Mouse (Mus musculus): ENCODE results near the gene A730046J19Rik. TPM values are rescaled to one million over a fixed set of nuclear protein-coding genes. Genes with fewer than 3 reads are reported as not detected.

A730046J19Rik gene
- polyA plus RNA-seq (2015; fragmentation: Nextera tagmentation; extraction: Ambion mirVana) = 0.84 and 1.1 TPM in 2 replicates

DNA sequence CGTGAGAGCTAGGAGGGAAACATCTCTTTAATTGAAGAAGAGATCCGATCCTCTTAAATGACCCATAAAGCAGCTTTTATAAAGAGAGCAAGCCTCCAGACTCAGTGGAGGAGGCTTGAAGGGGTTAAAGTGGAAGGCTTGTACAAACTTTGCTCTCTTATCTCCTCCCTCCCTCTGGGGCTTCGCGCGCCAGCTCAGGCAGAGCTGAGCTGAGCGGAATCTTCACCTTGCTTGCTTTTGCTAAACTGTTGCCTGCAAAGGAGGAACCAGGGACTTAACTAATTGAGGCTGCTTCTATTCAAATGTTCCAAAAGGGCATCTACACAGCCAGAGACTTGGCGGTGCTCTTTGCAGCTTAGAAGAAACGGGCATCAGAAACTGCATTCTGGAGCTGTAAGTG is at the start of gene A730046J19Rik:
Gene A730046J19Rik, plus strand, starts transcription at position 173 of the 400 bp plus-strand sequence.
- Histone ChIP-seq H3K4me3 (replicated peaks) (peak within 1 kb of the TSS; percentile 13; the same call in 1 of the 2 replicates), H3K4me2 (peak within 1 kb of the TSS; percentile 40), H3K4me1 (no peaks in the 10 kb centered on the region), H3K9me3 (no peaks in the 10 kb centered on the region), H3K27me3 (replicated peaks) (no peaks in the 10 kb centered on the region), H3K9ac (no peak within 1 kb of the TSS), H3K27ac (no peak within 1 kb of the TSS), H3K36me3 (no peaks in the 10 kb centered on the region)
- WGBS = 24% methylated on average over 8 of the region's 8 CpGs
- ATAC-seq (ENCODE audit: insufficient read depth, low FRiP score, low read depth) = no peak

DNA sequence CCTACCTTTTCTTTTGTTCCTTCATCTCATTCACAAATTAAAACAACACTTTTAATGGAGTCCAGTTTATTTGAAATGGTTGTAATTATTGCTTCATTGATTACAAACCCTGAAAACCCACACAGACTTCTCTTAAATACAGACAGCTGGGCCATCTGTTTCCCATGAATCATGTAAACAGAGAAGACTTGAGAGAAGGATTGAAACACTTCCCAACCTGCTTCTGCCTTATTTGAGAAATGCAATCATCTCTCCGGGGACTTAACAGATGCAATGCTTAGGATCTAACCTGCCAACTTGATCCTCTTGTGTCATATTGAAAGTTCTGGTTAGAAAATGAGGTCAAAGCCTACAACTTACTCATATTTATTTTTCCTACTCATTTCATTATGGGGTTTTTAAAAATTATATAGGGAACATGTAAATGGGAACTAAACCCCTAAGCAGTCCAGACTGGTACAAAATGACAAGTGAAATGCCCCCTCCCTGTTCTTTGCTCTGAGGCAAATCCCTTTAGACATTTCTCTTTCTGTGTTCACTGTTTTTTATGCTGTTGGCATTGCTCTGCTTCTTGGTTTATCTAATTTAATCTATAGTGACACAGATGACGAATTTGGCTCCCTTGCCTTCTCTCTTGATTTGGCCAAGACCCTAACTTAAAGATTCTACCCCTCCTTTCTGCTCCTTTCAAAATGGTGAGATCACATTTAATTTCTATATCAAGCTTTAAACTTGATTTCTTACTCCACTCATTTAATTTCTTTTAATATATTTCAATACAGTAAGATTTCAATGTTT is 48.7 kb upstream of the A730046J19Rik start:
- no peak for ATAC-seq (ENCODE audit: insufficient read depth, low FRiP score, low read depth)
- WGBS = 48% methylated on average over 2 of the region's 2 CpGs
- H3K4me2 ChIP-seq = no peak overlapping the region

DNA sequence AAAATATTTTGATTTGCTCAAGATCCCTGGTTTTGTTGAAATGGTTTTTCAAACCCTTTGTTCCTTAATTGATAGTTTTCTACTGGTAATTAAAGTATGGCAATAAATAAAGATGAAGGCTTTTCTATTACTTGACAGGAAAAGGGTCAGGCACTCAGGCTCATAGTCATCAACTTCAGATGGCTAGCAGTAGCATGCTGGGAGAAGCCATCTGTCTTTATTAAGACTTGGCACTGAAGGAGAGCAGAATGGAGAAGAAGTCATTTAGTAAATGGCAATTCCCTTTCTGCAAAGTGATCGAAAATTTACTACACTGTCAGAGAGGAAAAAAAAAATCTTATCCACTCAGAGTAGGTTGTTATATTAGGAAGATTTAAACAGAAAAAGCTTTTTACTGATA is 17.2 kb upstream of the A730046J19Rik start:
- Histone ChIP-seq H3K4me2 (no peak overlapping the region), H3K4me3 (replicated peaks) (no peak overlapping the region), H3K27me3 (replicated peaks) (no peaks in the 10 kb centered on the region), H3K36me3 (no peaks in the 10 kb centered on the region), H3K9ac (no peak overlapping the region), H3K27ac (no peak overlapping the region), H3K9me3 (no peaks in the 10 kb centered on the region), H3K4me1 (no peaks in the 10 kb centered on the region)
- no peak for ATAC-seq (ENCODE audit: insufficient read depth, low FRiP score, low read depth)
- WGBS = 61% methylated on average over 1 of the region's 1 CpGs

More for the DNA sequence above, 48.7 kb upstream of the A730046J19Rik start:
- Histone ChIP-seq H3K9ac (no peak overlapping the region), H3K4me1 (no peaks in the 10 kb centered on the region), H3K27me3 (replicated peaks) (no peaks in the 10 kb centered on the region), H3K9me3 (no peaks in the 10 kb centered on the region), H3K4me3 (replicated peaks) (no peak overlapping the region), H3K36me3 (no peaks in the 10 kb centered on the region), H3K27ac (no peak overlapping the region)

DNA sequence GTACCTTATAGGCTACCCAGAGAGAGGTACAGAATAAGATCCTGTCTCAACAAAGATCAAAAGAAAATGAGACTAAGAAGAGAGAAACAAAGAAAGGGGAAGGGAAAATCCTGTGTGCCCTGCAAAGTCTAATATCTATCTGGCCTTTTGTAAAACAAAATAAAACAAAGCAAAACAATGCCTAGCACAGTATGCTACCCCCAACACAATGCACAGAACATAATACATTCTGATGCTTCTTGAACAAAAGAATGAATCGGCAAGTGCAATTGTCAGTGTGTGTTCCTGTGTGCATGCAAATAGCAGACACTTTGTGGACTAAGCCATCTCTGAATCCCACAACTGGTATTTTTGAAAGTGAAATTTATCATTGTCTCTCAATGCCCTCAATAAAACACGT is 3.5 kb upstream of the A730046J19Rik start:
- H3K9ac ChIP-seq = no peak overlapping the region
- H3K36me3 ChIP-seq = no peaks in the 10 kb centered on the region
- no peaks in the 10 kb centered on the region for H3K27me3 ChIP-seq (replicated peaks)
- no peaks in the 10 kb centered on the region for H3K4me1 ChIP-seq
- no peak overlapping the region for H3K27ac ChIP-seq
- no peak overlapping the region for H3K4me2 ChIP-seq
- H3K9me3 ChIP-seq = no peaks in the 10 kb centered on the region
- 66% methylated on average over 2 of the region's 2 CpGs for WGBS
- no peak overlapping the region for H3K4me3 ChIP-seq (replicated peaks)
- no peak for ATAC-seq (ENCODE audit: insufficient read depth, low FRiP score, low read depth)

GRCm38 (mm10) chrX:144154111-144154510 is 616 bp downstream of the A730046J19Rik start:
- H3K4me3 ChIP-seq (replicated peaks) = peak overlapping the region; percentile 13; the same call in 1 of the 2 replicates

GRCm38 (mm10) chrX:144162936-144163335 is 9.4 kb downstream of the A730046J19Rik start:
- no peak overlapping the region for H3K9ac ChIP-seq
- H3K4me3 ChIP-seq (replicated peaks) = no peak overlapping the region
- no peak for ATAC-seq (ENCODE audit: insufficient read depth, low FRiP score, low read depth)
- no peaks in the 10 kb centered on the region for H3K27me3 ChIP-seq (replicated peaks)
- H3K4me1 ChIP-seq = no peaks in the 10 kb centered on the region
- no peak overlapping the region for H3K27ac ChIP-seq
- no peak overlapping the region for H3K4me2 ChIP-seq
- WGBS = 45% methylated on average over 5 of the region's 5 CpGs
- no peaks in the 10 kb centered on the region for H3K36me3 ChIP-seq
- no peaks in the 10 kb centered on the region for H3K9me3 ChIP-seq

More at GRCm38 (mm10) chrX:144154111-144154510, 616 bp downstream of the A730046J19Rik start:
- ATAC-seq (ENCODE audit: insufficient read depth, low FRiP score, low read depth) = no peak
- H3K9ac ChIP-seq = no peak overlapping the region
- no peaks in the 10 kb centered on the region for H3K27me3 ChIP-seq (replicated peaks)
- no peaks in the 10 kb centered on the region for H3K36me3 ChIP-seq
- no peaks in the 10 kb centered on the region for H3K9me3 ChIP-seq
- 26% methylated on average over 7 of the region's 7 CpGs for WGBS
- peak overlapping the region; percentile 40 for H3K4me2 ChIP-seq
- H3K4me1 ChIP-seq = no peaks in the 10 kb centered on the region
- no peak overlapping the region for H3K27ac ChIP-seq

Other genes starting within 250 kb of the A730046J19Rik start
- gene Dcx, start 220.4 kb upstream of the A730046J19Rik start, polyA plus RNA-seq (2015; fragmentation: Nextera tagmentation; extraction: Ambion mirVana) = 4.8 and 7.6 TPM in 2 replicates
- gene Alg13, start 164.1 kb downstream of the A730046J19Rik start, polyA plus RNA-seq (2015; fragmentation: Nextera tagmentation; extraction: Ambion mirVana) = 15.4 and 18.0 TPM in 2 replicates